Mouse (Mus musculus): Measurements from ENCODE around the gene Trove2. TPM values are rescaled to one million over a fixed set of nuclear protein-coding genes. Genes with fewer than 3 reads are reported as not detected.
A peak's percentile ranks its signal among the peaks of the same experiment; 100 is the strongest.

The Trove2 gene
- polyA plus RNA-seq, 1 experiment: 18.8 TPM

- TF ChIP-seq POLR2A (IDR thresholded peaks at IDR 0.05; ENCODE audit: borderline replicate concordance, insufficient read depth, low read length) (no peak), CTCF (IDR thresholded peaks at IDR 0.05; ENCODE audit: borderline replicate concordance, insufficient read depth, low read depth, low read length) (no peak)
- no peaks in the 10 kb centered on the region for H3K4me1 ChIP-seq (ENCODE audit: control insufficient read depth, insufficient read depth, low read length)
- no peak overlapping the region for H3K27ac ChIP-seq (ENCODE audit: insufficient read depth, low read length)
- no peak for DNase-seq
- H3K4me3 ChIP-seq (replicated peaks; ENCODE audit: insufficient read depth, low read depth, low read length): no peak overlapping the region
- 80% methylated on average over 7 of the region's 7 CpGs for WGBS
- no peaks in the 10 kb centered on the region for H3K27me3 ChIP-seq (ENCODE audit: control insufficient read depth, insufficient read depth, low read length)
These were observed 66.8 kb downstream of the Trove2 start for GRCm38 (mm10) chr1:143709966-143710626.

- no peak for DNase-seq
- Histone ChIP-seq H3K27me3 (ENCODE audit: control insufficient read depth, insufficient read depth, low read length) (no peaks in the 10 kb centered on the region), H3K27ac (ENCODE audit: insufficient read depth, low read length) (no peak overlapping the region), H3K4me1 (ENCODE audit: control insufficient read depth, insufficient read depth, low read length) (no peaks in the 10 kb centered on the region), H3K4me3 (replicated peaks; ENCODE audit: insufficient read depth, low read depth, low read length) (no peak overlapping the region)
- TF ChIP-seq POLR2A (IDR thresholded peaks at IDR 0.05; ENCODE audit: borderline replicate concordance, insufficient read depth, low read length): no peak
- TF ChIP-seq CTCF (IDR thresholded peaks at IDR 0.05; ENCODE audit: borderline replicate concordance, insufficient read depth, low read depth, low read length): no peak
- 84% methylated on average over 6 of the region's 6 CpGs for WGBS
These were observed 68.5 kb downstream of the Trove2 start for GRCm38 (mm10) chr1:143708361-143708760.

- Histone ChIP-seq H3K27me3 (ENCODE audit: control insufficient read depth, insufficient read depth, low read length) (no peaks in the 10 kb centered on the region), H3K4me1 (ENCODE audit: control insufficient read depth, insufficient read depth, low read length) (no peaks in the 10 kb centered on the region), H3K27ac (ENCODE audit: insufficient read depth, low read length) (no peak overlapping the region), H3K4me3 (replicated peaks; ENCODE audit: insufficient read depth, low read depth, low read length) (no peak overlapping the region)
- no peak for TF ChIP-seq CTCF (IDR thresholded peaks at IDR 0.05; ENCODE audit: borderline replicate concordance, insufficient read depth, low read depth, low read length)
- no peak for TF ChIP-seq POLR2A (IDR thresholded peaks at IDR 0.05; ENCODE audit: borderline replicate concordance, insufficient read depth, low read length)
- no peak for DNase-seq
- WGBS: 25% methylated on average over 4 of the region's 4 CpGs
These were observed 69.9 kb downstream of the Trove2 start for GRCm38 (mm10) chr1:143707006-143707405.

GRCm38 (mm10) chr1:143702741-143703262 lies 74.1 kb downstream of the Trove2 start, which contains the start of gene Cdc73:
TSS of gene Cdc73 (minus strand) at chr1:143702893.
- Histone ChIP-seq H3K4me1 (ENCODE audit: control insufficient read depth, insufficient read depth, low read length) (no peaks in the 10 kb centered on the region), H3K27ac (ENCODE audit: insufficient read depth, low read length) (peak within 1 kb of the TSS; percentile 73), H3K4me3 (replicated peaks; ENCODE audit: insufficient read depth, low read depth, low read length) (peak within 1 kb of the TSS; percentile 92), H3K27me3 (ENCODE audit: control insufficient read depth, insufficient read depth, low read length) (no peaks in the 10 kb centered on the region)
- peak; percentile 42; the same call in 1 of the 2 replicates for TF ChIP-seq CTCF (IDR thresholded peaks at IDR 0.05; ENCODE audit: borderline replicate concordance, insufficient read depth, low read depth, low read length)
- TF ChIP-seq POLR2A (IDR thresholded peaks at IDR 0.05; ENCODE audit: borderline replicate concordance, insufficient read depth, low read length): peak; percentile 50; the same call in 1 of the 2 replicates
- under 1% methylated on average over 70 of the region's 74 CpGs for WGBS
- peak; percentile 92 for DNase-seq

GRCm38 (mm10) chr1:143702141-143702740 lies 74.6 kb downstream of the Trove2 start:
- Histone ChIP-seq H3K27ac (ENCODE audit: insufficient read depth, low read length) (peak overlapping the region; percentile 73), H3K27me3 (ENCODE audit: control insufficient read depth, insufficient read depth, low read length) (no peaks in the 10 kb centered on the region), H3K4me1 (ENCODE audit: control insufficient read depth, insufficient read depth, low read length) (no peaks in the 10 kb centered on the region), H3K4me3 (replicated peaks; ENCODE audit: insufficient read depth, low read depth, low read length) (peak overlapping the region; percentile 92)
- peak in 1 of 2 experiments; percentile 69 for DNase-seq
- WGBS: under 1% methylated on average over 40 of the region's 48 CpGs
- TF ChIP-seq POLR2A (IDR thresholded peaks at IDR 0.05; ENCODE audit: borderline replicate concordance, insufficient read depth, low read length) (no peak), CTCF (IDR thresholded peaks at IDR 0.05; ENCODE audit: borderline replicate concordance, insufficient read depth, low read depth, low read length) (no peak)

- H3K4me3 ChIP-seq (replicated peaks; ENCODE audit: insufficient read depth, low read depth, low read length): peak overlapping the region; percentile 92
- TF ChIP-seq POLR2A (IDR thresholded peaks at IDR 0.05; ENCODE audit: borderline replicate concordance, insufficient read depth, low read length) (no peak), CTCF (IDR thresholded peaks at IDR 0.05; ENCODE audit: borderline replicate concordance, insufficient read depth, low read depth, low read length) (no peak)
- DNase-seq: no peak
- H3K27me3 ChIP-seq (ENCODE audit: control insufficient read depth, insufficient read depth, low read length): no peaks in the 10 kb centered on the region
- H3K4me1 ChIP-seq (ENCODE audit: control insufficient read depth, insufficient read depth, low read length): no peaks in the 10 kb centered on the region
- WGBS: under 1% methylated on average over 13 of the region's 13 CpGs
- 0 out of 2 replicates have a peak overlapping the region, but pooled peaks have one; percentile 73 for H3K27ac ChIP-seq (ENCODE audit: insufficient read depth, low read length)
These were observed 75.1 kb downstream of the Trove2 start for GRCm38 (mm10) chr1:143701736-143702135.

Other genes starting within 250 kb of the Trove2 start
- gene B3galt2, start 136.4 kb downstream of the Trove2 start, polyA plus RNA-seq (2012; rRNA removed): 3.7 TPM in 2 replicates
- gene Cdc73, start 74.2 kb downstream of the Trove2 start, polyA plus RNA-seq (2012; rRNA removed): 13.0 and 14.3 TPM in 2 replicates
- 81.6 and 82.1 TPM in 2 replicates for gene Glrx2, start 60.7 kb downstream of the Trove2 start, polyA plus RNA-seq (2012; rRNA removed)
- gene Uchl5, start 204 bp upstream of the Trove2 start, polyA plus RNA-seq (2012; rRNA removed): 33.8 and 38.9 TPM in 2 replicates
- 18.3 and 20.4 TPM in 2 replicates for gene Rgs2, start 227.1 kb upstream of the Trove2 start, polyA plus RNA-seq (2012; rRNA removed)